Mouse (Mus musculus) heart, adult 2 months (tissue): ENCODE results near the gene Mindy4b-ps. TPM values are rescaled to one million over a fixed set of nuclear protein-coding genes. Genes with fewer than 3 reads are reported as not detected.

Experiments
- DNase-seq, 2 experiments: peaks; one replicate each; pipeline ENCODE4 v3.0.0; 2021
- H3K27ac ChIP-seq: fragments of 200-600 bp; 2 replicates; pipeline ENCODE4 v1.8.1; 2022
- H3K27me3 ChIP-seq: fragments of 200-500 bp; 2 replicates; pipeline ENCODE4 v1.6.1; 2012; ENCODE audit warnings: mild to moderate bottlenecking, low read length, inconsistent platforms, mixed read lengths; ENCODE audit not compliant: control insufficient read depth, insufficient read depth
- H3K36me3 ChIP-seq: fragments of 200-500 bp; 2 replicates; pipeline ENCODE4 v1.6.1; 2012; ENCODE audit warnings: low read length, inconsistent platforms; ENCODE audit not compliant: control insufficient read depth, insufficient read depth
- H3K4me1 ChIP-seq: fragments of 200-500 bp; 2 replicates; pipeline ENCODE4 v1.6.1; 2011; ENCODE audit warnings: low read length; ENCODE audit not compliant: control insufficient read depth, insufficient read depth
- H3K4me3 ChIP-seq: fragments of 200-600 bp; 2 replicates; pipeline ENCODE4 v1.8.1; 2022
- H3K79me2 ChIP-seq: fragments of 200-500 bp; replicated peaks from 2 replicates; pipeline ENCODE4 v1.6.1; 2012; ENCODE audit warnings: mild to moderate bottlenecking, inconsistent platforms, low read length, moderate library complexity, mixed read lengths; ENCODE audit not compliant: control insufficient read depth, insufficient read depth
- H3K9ac ChIP-seq: fragments of 200-500 bp; 2 replicates; pipeline ENCODE4 v1.6.1; 2012; ENCODE audit warnings: low read depth, mild to moderate bottlenecking, control low read depth, inconsistent platforms, low read length, mixed read lengths
- CTCF ChIP-seq: fragments of 200-600 bp; IDR thresholded peaks from 2 replicates; pipeline ENCODE4 v1.8.1; 2022; ENCODE audit warnings: antibody characterized with exemption, mild to moderate bottlenecking, moderate library complexity
- EP300 ChIP-seq: fragments of 200-500 bp; IDR thresholded peaks from 2 replicates; pipeline ENCODE4 v1.6.1; 2011; ENCODE audit warnings: low read depth, low read length, control low read depth; ENCODE audit not compliant: insufficient read depth
- POLR2A ChIP-seq: fragments of 200-500 bp; IDR thresholded peaks from 2 replicates; pipeline ENCODE4 v1.6.1; 2011; ENCODE audit warnings: mild to moderate bottlenecking, low read depth, low read length, control low read depth; ENCODE audit not compliant: insufficient read depth
- WGBS: fragments of 180-500 bp; shearing (Covaris S2); methylation state at CpG from one replicate; pipeline ENCODE4 v1.1.7; 2018; 5-methylcytosine and 5-hydroxymethylcytosine counted together
- intact Hi-C: fragments of 180-260 bp; cut with DNase I; formaldehyde crosslinking; loops from one replicate; pipeline ENCODE4 v1.15.1; 2025
- polyA plus RNA-seq: library from polyadenylated mRNA; depleted of rRNA; stranded (reverse); fragments of >200 nt; gene quantifications from 2 replicates; pipeline ENCODE4 v1.2.3, GENCODE M21; 2012; rRNA removed
- total RNA-seq, 2 experiments: library from RNA; stranded (reverse); gene quantifications; 2 replicates each; pipeline ENCODE4 v1.2.3; 2021

Mindy4b-ps gene
- total and polyA plus RNA-seq, 3 experiments = 0.20 to 0.31 (median 0.21) TPM

GRCm38 (mm10) chr3:58747924-58748323, 74.2 kb downstream of the Mindy4b-ps start:
- no peaks in the 10 kb centered on the region for H3K36me3 ChIP-seq
- TF ChIP-seq EP300 = no peak
- TF ChIP-seq POLR2A = no peak
- no peak for TF ChIP-seq CTCF
- no peak overlapping the region for H3K4me3 ChIP-seq
- H3K9ac ChIP-seq = no peak overlapping the region
- WGBS = 71% methylated on average over 1 of the region's 1 CpGs
- H3K27ac ChIP-seq = no peak overlapping the region
- H3K79me2 ChIP-seq = no peaks in the 10 kb centered on the region
- intact Hi-C loops = no loop called here
- no peak for DNase-seq
- H3K4me1 ChIP-seq = no peaks in the 10 kb centered on the region
- no peaks in the 10 kb centered on the region for H3K27me3 ChIP-seq

GRCm38 (mm10) chr3:58739536-58739935, 82.6 kb downstream of the Mindy4b-ps start:
- no peak for DNase-seq
- Histone ChIP-seq H3K4me3 (no peak overlapping the region), H3K79me2 (no peaks in the 10 kb centered on the region), H3K9ac (no peak overlapping the region), H3K36me3 (no peaks in the 10 kb centered on the region), H3K27ac (no peak overlapping the region), H3K4me1 (no peaks in the 10 kb centered on the region), H3K27me3 (no peaks in the 10 kb centered on the region)
- 47% methylated on average over 2 of the region's 2 CpGs for WGBS
- intact Hi-C loops = no loop called here
- TF ChIP-seq EP300 = no peak
- TF ChIP-seq POLR2A = no peak
- TF ChIP-seq CTCF = no peak

Other genes starting within 250 kb of the Mindy4b-ps start
- 100 to 1,000 TPM; 116 to 119 TPM for gene Selenot, start 245.7 kb downstream of the Mindy4b-ps start, total RNA-seq
- gene Selenot, start 245.7 kb downstream of the Mindy4b-ps start, polyA plus RNA-seq = 48.3 and 92.1 TPM in 2 replicates
- not detected for gene Erich6, start 185.1 kb downstream of the Mindy4b-ps start, total RNA-seq
- 0.10 and 0.12 TPM in 2 replicates for gene Erich6, start 185.1 kb downstream of the Mindy4b-ps start, polyA plus RNA-seq
- gene Siah2, start 129.9 kb downstream of the Mindy4b-ps start, total RNA-seq = 10 to 100 TPM in 1 of 2 experiments, 1 to 10 TPM in 1; 8.8 to 10.9 TPM
- gene Siah2, start 129.9 kb downstream of the Mindy4b-ps start, polyA plus RNA-seq = 9.0 and 12.7 TPM in 2 replicates
- not detected for gene Clrn1, start 63.0 kb upstream of the Mindy4b-ps start, total RNA-seq
- gene Clrn1, start 63.0 kb upstream of the Mindy4b-ps start, polyA plus RNA-seq = not detected in 2 replicates
- gene Med12l, start 183.5 kb upstream of the Mindy4b-ps start, total RNA-seq = 1 to 10 TPM; 6.9 to 8.2 TPM
- 2.5 and 3.7 TPM in 2 replicates for gene Med12l, start 183.5 kb upstream of the Mindy4b-ps start, polyA plus RNA-seq